Mouse (Mus musculus): Measurements from ENCODE around the gene Ung. TPM values are rescaled to one million over a fixed set of nuclear protein-coding genes. Genes with fewer than 3 reads are reported as not detected.

The Ung gene
- polyA plus RNA-seq, 2 experiments: 11.0 to 13.3 TPM

GRCm38 (mm10) chr5:114099709-114100389 is 30.3 kb upstream of the Ung start:
- WGBS (ENCODE audit: insufficient replicate concordance): 8% methylated on average over 37 of the region's 37 CpGs
- Histone ChIP-seq H3K27ac (no peak overlapping the region), H3K9ac (replicated peaks) (peak overlapping the region; percentile 73)

GRCm38 (mm10) chr5:114100390-114101099 is 29.6 kb upstream of the Ung start:
- Histone ChIP-seq H3K27me3 (ENCODE audit: control insufficient read depth, insufficient read depth, low read length) (no peaks in the 10 kb centered on the region; the same call in 1 of the 2 replicates), H3K4me2 (ENCODE audit: low read depth) (peak overlapping the region; percentile 74), H3K4me1 (replicated peaks; ENCODE audit: control insufficient read depth in 2 of 2, insufficient read depth in 2 of 2, low read length in 1 of 2) (peaks cover 0 to 9% of the 10 kb centered on the region in 2 experiments; a peak in 3 of 4 replicates), H3K36me3 (replicated peaks; ENCODE audit: control insufficient read depth, insufficient read depth, low read depth) (no peaks in the 10 kb centered on the region), H3K9me3 (ENCODE audit: control insufficient read depth, low read length) (no peaks in the 10 kb centered on the region), H3K9ac (replicated peaks) (peak overlapping the region; percentile 73), H3K27ac (no peak overlapping the region), H3K4me3 (ENCODE audit: insufficient read depth in 1 of 2, low read depth in 2 of 2, low read length in 2 of 2) (peak overlapping the region; percentile 66 to 85)
- ATAC-seq (ENCODE audit: insufficient read depth) (peak; percentile 68), DNase-seq (ENCODE audit: low read depth in 3 of 3, low spot score in 3 of 3) (no peak)
- TF ChIP-seq CTCF (IDR thresholded peaks at IDR 0.05; ENCODE audit: low read depth) (no peak), EP300 (IDR thresholded peaks at IDR 0.05; ENCODE audit: low read depth) (no peak)
- 4% methylated on average over 59 of the region's 64 CpGs for WGBS (ENCODE audit: insufficient replicate concordance)

More at GRCm38 (mm10) chr5:114099709-114100389, 30.3 kb upstream of the Ung start:
- peaks cover 0 to 9% of the 10 kb centered on the region in 2 experiments; a peak in 3 of 4 replicates for H3K4me1 ChIP-seq (replicated peaks; ENCODE audit: control insufficient read depth in 2 of 2, insufficient read depth in 2 of 2, low read length in 1 of 2)
- TF ChIP-seq CTCF (IDR thresholded peaks at IDR 0.05; ENCODE audit: low read depth): no peak
- TF ChIP-seq EP300 (IDR thresholded peaks at IDR 0.05; ENCODE audit: low read depth): no peak
- H3K4me3 ChIP-seq (ENCODE audit: insufficient read depth in 1 of 2, low read depth in 2 of 2, low read length in 2 of 2): peak overlapping the region; percentile 66 to 85
- H3K36me3 ChIP-seq (replicated peaks; ENCODE audit: control insufficient read depth, insufficient read depth, low read depth): no peaks in the 10 kb centered on the region
- ATAC-seq (ENCODE audit: insufficient read depth) (peak; percentile 81), DNase-seq (ENCODE audit: low read depth in 3 of 3, low spot score in 3 of 3) (peak; percentile 58 to 69 (median 62))
- H3K4me2 ChIP-seq (ENCODE audit: low read depth): peak overlapping the region; percentile 74
- no peaks in the 10 kb centered on the region; the same call in 1 of the 2 replicates for H3K27me3 ChIP-seq (ENCODE audit: control insufficient read depth, insufficient read depth, low read length)
- H3K9me3 ChIP-seq (ENCODE audit: control insufficient read depth, low read length): no peaks in the 10 kb centered on the region

DNA sequence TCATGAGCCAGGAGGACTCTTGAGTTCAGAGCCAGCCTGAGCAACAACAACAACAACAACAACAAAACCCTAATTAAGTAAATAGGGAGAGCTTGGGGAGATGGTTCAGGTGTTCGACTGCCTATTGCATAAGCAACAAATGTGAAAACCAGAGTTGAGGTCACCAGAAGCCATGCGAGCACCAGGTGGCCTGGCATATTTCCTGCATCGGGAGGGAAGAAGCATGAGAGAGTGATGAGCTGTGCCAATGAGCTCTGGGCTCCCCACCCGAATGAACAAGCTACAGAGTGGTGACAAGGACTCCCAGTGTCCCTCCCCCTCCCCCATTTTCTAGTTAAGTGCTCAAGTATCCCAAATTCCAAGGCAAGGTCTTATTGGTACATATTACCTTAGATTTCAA is 28.3 kb upstream of the Ung start:
- H3K4me3 ChIP-seq (ENCODE audit: insufficient read depth in 1 of 2, low read depth in 2 of 2, low read length in 2 of 2): no peak overlapping the region
- no peak for DNase-seq (ENCODE audit: low read depth in 3 of 3, low spot score in 3 of 3)
- H3K9me3 ChIP-seq (ENCODE audit: control insufficient read depth, low read length): no peaks in the 10 kb centered on the region
- TF ChIP-seq EP300 (IDR thresholded peaks at IDR 0.05; ENCODE audit: low read depth) (no peak), CTCF (IDR thresholded peaks at IDR 0.05; ENCODE audit: low read depth) (no peak)
- no peak overlapping the region for H3K4me2 ChIP-seq (ENCODE audit: low read depth)
- H3K27me3 ChIP-seq (ENCODE audit: control insufficient read depth, insufficient read depth, low read length): no peaks in the 10 kb centered on the region; the same call in 1 of the 2 replicates
- 78% methylated on average over 4 of the region's 4 CpGs for WGBS (ENCODE audit: insufficient replicate concordance)
- ATAC-seq (ENCODE audit: insufficient read depth): no peak
- no peak overlapping the region for H3K9ac ChIP-seq (replicated peaks)
- H3K4me1 ChIP-seq (replicated peaks; ENCODE audit: control insufficient read depth in 2 of 2, insufficient read depth in 2 of 2, low read length in 1 of 2): peaks cover 0 to 9% of the 10 kb centered on the region in 2 experiments; a peak in 3 of 4 replicates
- H3K27ac ChIP-seq: no peak overlapping the region
- H3K36me3 ChIP-seq (replicated peaks; ENCODE audit: control insufficient read depth, insufficient read depth, low read depth): no peaks in the 10 kb centered on the region

GRCm38 (mm10) chr5:114102807-114103206 is 27.4 kb upstream of the Ung start:
- no peak overlapping the region for H3K4me2 ChIP-seq (ENCODE audit: low read depth)
- peaks cover 0 to 9% of the 10 kb centered on the region in 2 experiments; a peak in 3 of 4 replicates for H3K4me1 ChIP-seq (replicated peaks; ENCODE audit: control insufficient read depth in 2 of 2, insufficient read depth in 2 of 2, low read length in 1 of 2)
- 25% methylated on average over 1 of the region's 1 CpGs for WGBS (ENCODE audit: insufficient replicate concordance)
- ATAC-seq (ENCODE audit: insufficient read depth): no peak
- DNase-seq (ENCODE audit: low read depth in 3 of 3, low spot score in 3 of 3): no peak
- no peaks in the 10 kb centered on the region for H3K9me3 ChIP-seq (ENCODE audit: control insufficient read depth, low read length)
- H3K27ac ChIP-seq: no peak overlapping the region
- no peaks in the 10 kb centered on the region for H3K36me3 ChIP-seq (replicated peaks; ENCODE audit: control insufficient read depth, insufficient read depth, low read depth)
- H3K9ac ChIP-seq (replicated peaks): no peak overlapping the region
- no peaks in the 10 kb centered on the region; the same call in 1 of the 2 replicates for H3K27me3 ChIP-seq (ENCODE audit: control insufficient read depth, insufficient read depth, low read length)
- TF ChIP-seq CTCF (IDR thresholded peaks at IDR 0.05; ENCODE audit: low read depth) (no peak), EP300 (IDR thresholded peaks at IDR 0.05; ENCODE audit: low read depth) (no peak)
- H3K4me3 ChIP-seq (ENCODE audit: insufficient read depth in 1 of 2, low read depth in 2 of 2, low read length in 2 of 2): no peak overlapping the region

DNA sequence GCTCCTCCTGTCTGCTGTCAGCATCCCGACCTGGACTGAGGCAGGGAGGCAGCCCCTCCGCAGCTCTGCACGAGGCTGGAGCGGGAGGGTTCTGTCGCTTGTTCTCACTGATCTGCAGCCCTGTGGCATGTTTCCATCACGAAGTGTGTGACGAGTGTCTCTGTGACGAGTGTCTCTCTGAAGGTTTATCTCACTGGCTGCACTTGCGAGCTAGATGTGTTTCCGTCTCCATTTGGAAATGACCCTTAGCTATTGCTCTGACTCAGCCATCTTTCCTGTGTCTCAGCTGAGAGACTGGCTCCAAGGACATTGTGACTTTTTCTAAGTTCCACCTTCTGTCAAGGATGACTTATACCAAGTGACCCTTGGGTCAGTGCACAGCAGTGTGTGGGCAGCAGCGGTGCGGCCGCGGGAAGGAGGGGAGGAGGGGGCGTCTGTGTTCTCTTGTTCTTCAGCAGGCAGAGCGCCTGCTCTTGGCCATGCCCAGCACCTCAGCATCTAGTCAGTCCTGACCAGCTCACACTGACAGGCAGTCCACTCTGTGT is 23.7 kb upstream of the Ung start:
- 71% methylated on average over 13 of the region's 16 CpGs for WGBS (ENCODE audit: insufficient replicate concordance)
- no peak overlapping the region for H3K9ac ChIP-seq (replicated peaks)
- TF ChIP-seq CTCF (IDR thresholded peaks at IDR 0.05; ENCODE audit: low read depth) (no peak), EP300 (IDR thresholded peaks at IDR 0.05; ENCODE audit: low read depth) (no peak)

More for the DNA sequence above, 23.7 kb upstream of the Ung start:
- Histone ChIP-seq H3K4me2 (ENCODE audit: low read depth) (no peak overlapping the region), H3K27ac (no peak overlapping the region), H3K36me3 (replicated peaks; ENCODE audit: control insufficient read depth, insufficient read depth, low read depth) (no peaks in the 10 kb centered on the region; the same call in 1 of the 2 replicates), H3K4me1 (replicated peaks; ENCODE audit: control insufficient read depth in 2 of 2, insufficient read depth in 2 of 2, low read length in 1 of 2) (no peaks in the 10 kb centered on the region), H3K4me3 (ENCODE audit: insufficient read depth in 1 of 2, low read depth in 2 of 2, low read length in 2 of 2) (no peak overlapping the region), H3K9me3 (ENCODE audit: control insufficient read depth, low read length) (no peaks in the 10 kb centered on the region), H3K27me3 (ENCODE audit: control insufficient read depth, insufficient read depth, low read length) (no peaks in the 10 kb centered on the region)
- DNase-seq (ENCODE audit: low read depth in 3 of 3, low spot score in 3 of 3): no peak
- no peak for ATAC-seq (ENCODE audit: insufficient read depth)

All from liver, embryonic 14.5 days (tissue).